Mouse (Mus musculus): Measurements from ENCODE around the gene Mllt11.

Gene Mllt11

DNA sequence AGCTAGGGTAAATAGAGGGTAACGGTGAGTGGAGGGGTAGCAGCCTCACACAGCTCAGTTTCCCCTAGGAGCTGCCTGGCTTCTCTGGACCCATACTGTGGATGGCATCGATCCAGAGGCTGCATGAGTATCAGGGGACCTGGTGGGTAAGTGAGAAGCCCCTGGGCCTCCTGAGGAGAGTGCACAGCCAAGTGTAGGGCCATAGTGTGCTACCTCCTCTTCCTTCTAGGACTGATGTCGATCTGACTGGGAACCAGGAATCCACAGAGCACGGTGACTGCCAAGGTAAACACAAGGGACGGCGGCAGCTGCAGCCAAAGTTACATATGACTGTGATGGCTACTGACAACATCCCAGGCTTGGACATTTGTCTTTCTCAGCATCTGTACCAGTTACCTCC, 60.9 kb downstream of the Mllt11 start:
- DNase-seq, result no peak

DNA sequence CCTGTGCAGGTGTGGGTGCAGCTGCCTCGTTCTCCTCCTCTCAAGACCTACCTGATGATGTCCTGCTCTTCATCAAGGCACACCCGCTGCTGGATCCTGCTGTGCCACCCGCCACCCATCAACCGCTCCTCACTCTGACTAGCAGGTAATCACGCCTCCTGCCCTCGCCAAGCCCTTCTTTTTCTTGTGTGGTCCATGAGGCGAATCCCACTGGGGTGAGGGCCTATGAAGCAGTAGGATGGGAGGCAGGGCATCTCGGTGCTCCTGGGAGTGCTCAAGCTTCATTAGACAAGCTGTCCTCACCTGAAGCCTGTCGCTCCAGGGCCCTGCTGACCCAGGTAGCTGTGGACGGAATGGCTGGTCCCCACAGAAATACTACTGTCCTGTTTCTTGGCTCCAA, 62.0 kb downstream of the Mllt11 start:
- DNase-seq, result no peak

Measured in cerebellum, adult 11 months (tissue).